Mouse (Mus musculus): ENCODE measurements at regions not wholly inside any gene's neighbourhood (a gene's known extent, or its start where the extent isn't known, plus 50 kb on each side); places are given as distances from the start of the nearest gene placed in this dataset.
A peak's percentile ranks its signal among the peaks of the same experiment; 100 is the strongest.

DNA sequence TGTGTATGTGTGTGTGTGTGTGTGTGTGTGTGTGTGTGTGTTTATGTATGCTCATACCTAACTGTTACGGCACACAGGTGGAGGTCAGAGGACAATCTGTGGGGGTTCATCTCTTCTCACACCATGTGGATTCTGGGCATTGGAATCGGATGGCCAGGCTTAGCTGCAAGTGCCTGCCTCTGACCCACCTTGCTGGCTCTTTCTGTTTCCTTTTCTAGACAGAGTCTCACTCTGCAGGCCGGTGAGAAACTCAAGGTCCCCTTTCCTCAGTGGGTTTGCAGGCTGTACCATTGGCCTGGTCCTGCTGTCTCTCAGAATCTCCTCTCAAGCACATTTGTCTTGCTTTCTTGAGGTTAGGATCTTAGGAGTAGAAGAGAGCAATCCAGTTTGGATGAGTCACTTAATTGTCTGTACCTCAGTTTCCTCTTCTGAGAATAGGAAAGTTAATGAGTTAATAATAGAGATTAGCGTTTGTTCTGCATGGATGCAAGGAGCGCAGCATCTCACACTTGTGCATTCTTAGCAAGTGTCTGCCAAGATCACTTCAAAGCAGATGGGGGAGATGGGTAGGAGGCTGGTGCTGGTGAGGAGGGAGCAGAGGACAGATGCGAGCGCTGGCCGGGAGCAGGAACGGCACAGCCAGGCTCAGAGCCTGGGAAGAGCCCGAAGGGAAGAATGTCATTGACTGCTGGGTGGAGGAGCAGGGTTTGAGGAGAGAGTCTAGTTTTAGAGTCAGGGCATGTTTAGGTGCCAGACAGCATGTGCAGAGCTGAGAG is 155.2 kb downstream of the Chst1 start:
- no peak for DNase-seq

DNA sequence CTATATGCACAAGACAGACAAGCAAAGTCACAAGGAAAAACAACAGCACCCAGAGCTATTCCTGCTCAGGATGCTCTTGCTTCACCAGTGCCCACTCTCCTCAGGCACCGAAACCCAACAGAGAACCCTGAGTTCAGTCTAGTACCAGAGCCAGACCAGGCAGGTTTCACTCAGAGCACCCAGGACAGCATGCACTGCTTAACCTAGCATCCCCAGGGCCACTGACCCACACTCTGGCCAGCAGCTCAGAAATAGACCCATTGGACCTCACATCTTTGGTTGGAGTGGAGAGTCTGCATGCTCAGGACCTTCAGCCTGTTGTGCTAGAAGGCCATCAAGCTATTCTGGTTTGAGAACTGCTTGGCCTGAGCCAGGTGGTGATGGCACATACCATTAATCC is 157.0 kb downstream of the Chst1 start:
- DNase-seq, result no peak

GRCm38 (mm10) chr2:92758775-92759174 is 156.1 kb upstream of the Syt13 start:
- DNase-seq, result no peak

- DNase-seq, result no peak
These were observed 150.8 kb upstream of the Syt13 start for GRCm38 (mm10) chr2:92763881-92764635.

DNA sequence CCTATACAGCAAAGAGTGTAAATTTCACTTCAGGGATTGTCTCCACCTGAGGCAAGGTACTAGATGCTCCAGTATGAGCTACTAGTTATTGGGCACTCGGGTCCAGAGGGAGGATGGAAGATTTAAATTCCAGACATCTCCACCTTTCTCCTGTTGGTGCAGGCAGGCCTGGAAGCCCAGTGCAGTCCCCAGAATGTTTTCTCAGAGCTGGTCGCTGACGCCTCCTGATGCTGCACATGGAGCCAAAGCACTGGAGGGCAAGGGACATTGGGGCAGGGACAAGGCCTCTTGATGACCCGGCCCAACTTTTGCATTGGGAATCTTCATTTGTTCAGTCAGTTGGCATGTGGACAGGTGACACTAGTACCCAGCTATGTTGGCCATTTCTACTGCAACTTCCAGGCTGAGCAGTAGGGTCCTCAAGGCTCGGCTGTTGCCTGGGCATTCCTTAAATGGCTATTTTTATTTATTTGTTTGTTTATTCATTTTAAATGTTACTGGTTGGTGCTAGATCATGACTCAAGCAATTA is 147.4 kb upstream of the Syt13 start:
- DNase-seq, result no peak

DNA sequence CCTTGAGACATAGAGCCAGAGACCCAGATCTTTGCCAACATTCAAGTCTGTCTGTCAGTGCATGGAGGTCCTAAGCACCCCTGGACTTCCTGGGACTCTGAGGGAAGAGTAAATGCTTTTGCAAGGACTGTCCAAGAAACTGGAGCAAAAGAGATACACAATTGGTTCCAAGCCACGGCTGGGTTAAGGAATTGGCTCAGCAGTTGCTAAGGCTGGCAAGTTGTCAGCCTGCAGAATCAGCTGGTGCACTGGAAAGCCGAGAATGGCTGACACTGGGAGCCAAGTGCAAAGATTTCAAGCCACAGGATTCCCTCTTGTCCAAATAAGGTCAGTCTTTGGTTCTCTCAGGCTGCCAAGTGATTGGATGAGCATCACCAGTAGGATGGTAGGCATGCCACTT is 146.8 kb upstream of the Syt13 start:
- DNase-seq, result no peak

DNA sequence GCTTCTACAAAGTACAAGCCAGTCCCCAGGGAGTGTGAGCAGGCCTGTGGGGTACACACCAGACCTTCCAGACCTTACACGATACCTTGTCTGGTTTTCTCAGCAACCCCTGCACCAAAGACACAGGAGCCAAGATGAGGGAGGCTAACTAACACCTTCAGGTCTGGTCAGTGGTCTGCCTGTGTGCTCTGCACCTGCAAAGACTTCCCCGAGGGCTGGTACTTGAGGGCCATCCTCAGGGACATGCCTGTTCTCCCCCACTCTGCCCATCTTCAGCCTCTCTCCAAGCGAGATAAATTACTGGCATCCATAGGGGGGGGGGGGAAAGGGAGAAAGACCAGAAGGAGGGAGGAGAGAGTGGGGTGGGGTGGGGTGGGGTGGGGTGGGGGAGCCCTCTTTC is 145.8 kb upstream of the Syt13 start:
- DNase-seq, result no peak

- DNase-seq, result no peak
These were observed 144.8 kb upstream of the Syt13 start for GRCm38 (mm10) chr2:92770098-92770497.

DNA sequence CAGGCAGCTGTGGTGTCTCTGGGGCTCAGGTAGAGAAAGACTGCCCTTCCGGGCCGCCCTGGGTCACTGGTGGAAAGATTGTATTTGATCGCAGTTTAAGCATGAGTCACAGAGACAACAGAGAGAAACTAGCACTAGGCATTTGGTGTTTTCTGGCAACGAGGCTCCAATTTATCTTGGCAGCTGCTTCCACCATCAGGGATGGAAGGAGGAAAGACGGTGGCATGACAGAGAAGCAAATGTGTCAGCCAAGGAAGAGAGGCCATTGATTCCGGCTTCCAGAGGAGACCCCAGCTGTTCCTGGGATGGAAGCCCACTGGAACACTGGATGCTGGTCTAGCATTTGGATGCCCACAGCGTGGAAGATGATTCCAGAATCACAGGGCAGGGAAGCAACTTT is 142.3 kb upstream of the Syt13 start:
- DNase-seq, result no peak

- DNase-seq, result no peak
These were observed 138.4 kb upstream of the Syt13 start for GRCm38 (mm10) chr2:92776497-92776896.

GRCm38 (mm10) chr2:92779101-92779500 is 135.8 kb upstream of the Syt13 start:
- no peak for DNase-seq

DNA sequence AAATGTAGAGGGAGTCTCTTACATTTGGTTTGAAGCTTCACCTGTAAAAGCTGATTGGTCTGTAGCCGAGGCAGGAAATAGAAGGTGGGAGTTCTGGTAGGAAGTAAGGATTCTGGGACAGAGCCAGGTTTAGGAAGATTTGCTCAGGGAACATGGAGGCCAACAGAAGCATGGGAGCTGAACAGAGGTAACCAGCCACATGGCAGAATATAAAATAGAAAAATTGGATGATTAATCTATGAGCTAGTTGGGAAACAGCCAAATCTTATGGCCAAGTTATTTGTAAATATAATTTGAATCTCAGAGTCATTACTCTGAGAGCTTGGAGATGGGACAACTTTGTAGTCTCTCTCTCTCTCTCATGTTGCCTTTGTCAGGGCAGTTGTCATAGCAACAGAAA is 134.9 kb upstream of the Syt13 start:
- DNase-seq, result no peak

GRCm38 (mm10) chr2:92781451-92781850 is 133.4 kb upstream of the Syt13 start:
- no peak for DNase-seq

- no peak for DNase-seq
These were observed 132.3 kb upstream of the Syt13 start for GRCm38 (mm10) chr2:92782621-92783020.

DNA sequence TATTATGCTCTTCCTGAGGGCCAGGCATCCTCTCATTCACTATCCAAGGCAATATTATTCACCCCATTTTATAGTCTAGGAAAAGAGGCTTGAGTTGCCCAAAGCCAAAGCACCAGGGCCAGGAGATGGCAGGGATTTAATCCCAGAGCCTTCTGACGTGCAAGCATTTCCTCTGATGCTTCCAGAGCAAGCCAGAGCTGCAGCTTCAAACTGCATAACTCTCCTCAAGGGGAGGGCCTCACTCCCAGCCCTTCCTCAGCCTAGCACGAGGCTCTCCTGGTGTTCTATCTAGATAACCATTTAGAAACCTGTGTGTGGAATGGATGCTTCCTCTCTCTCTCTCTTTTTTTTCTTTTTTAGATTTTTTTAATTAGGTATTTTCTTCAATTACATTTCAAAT is 130.0 kb upstream of the Syt13 start:
- no peak for DNase-seq

DNA sequence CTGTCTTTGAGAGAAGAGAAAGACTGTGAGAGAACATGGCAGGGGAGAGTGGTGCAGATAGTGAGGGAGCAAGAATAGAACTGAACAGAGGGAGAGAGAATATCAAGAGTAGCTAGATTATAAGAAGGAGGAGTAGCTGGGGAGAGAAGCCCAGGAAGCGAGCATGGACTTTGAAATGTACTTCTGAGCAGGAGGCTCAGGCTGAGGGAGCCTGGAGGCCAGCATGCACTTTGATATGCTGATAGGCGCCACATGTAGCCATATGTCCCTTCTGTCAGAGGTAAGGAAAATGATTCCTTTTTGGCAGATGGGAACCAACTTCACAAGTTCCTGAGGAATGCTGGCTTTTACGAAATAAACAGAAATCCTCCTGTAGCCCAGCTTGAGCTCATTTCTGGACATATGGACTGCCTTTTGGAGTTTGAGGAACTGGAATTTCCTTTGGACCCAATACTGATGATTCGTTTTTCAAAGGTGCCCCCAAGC is 126.9 kb upstream of the Syt13 start:
- DNase-seq, result no peak

- no peak for DNase-seq
These were observed 126.0 kb upstream of the Syt13 start for GRCm38 (mm10) chr2:92788875-92789274.

GRCm38 (mm10) chr2:92790374-92790773 is 124.5 kb upstream of the Syt13 start:
- DNase-seq, result no peak

DNA sequence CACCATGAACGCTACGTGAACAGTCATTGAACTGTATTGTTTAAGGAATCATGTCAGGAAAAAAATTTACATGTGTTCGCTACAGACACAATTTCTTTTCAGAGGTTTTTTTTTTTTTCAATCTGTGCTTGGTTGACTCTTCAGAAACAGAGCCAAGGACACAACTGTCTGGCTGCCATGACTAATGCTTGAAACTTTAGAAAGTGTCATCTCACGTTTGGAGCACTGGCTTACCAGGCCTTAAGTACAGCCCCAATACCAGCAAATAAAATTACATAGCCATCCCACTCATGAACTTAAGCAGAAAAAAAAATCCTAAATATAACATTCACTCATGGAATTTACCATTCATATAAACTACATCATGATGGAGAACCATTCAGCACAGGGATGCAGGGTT is 115.1 kb upstream of the Syt13 start:
- no peak for DNase-seq

DNA sequence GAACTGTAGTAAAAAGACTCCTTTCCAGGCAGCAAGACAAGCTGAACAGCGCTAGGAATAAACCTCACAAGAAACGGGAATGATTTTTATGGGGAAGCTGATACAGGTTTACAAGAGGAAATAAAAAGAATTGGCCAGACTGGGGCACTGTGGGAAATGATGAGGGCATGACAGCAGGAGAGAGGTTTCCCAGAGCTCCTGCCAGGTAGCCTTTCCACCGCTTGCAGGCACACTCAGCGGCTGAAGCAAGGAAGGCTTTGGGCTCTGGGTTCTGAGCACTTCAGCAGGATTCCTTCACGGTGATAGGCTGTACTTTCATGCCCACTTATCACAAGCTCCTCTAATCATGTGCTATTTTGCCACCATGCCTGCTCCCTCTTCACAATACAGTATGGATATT is 114.2 kb upstream of the Syt13 start:
- DNase-seq, result no peak

GRCm38 (mm10) chr2:92804916-92805315 is 110.0 kb upstream of the Syt13 start:
- no peak for DNase-seq

GRCm38 (mm10) chr2:92805761-92806160 is 109.1 kb upstream of the Syt13 start:
- no peak for DNase-seq

- peak; percentile 32 for DNase-seq
These were observed 108.3 kb upstream of the Syt13 start for GRCm38 (mm10) chr2:92806481-92807195.

Data from embryo, embryonic 11 days (tissue).